Mouse (Mus musculus): ENCODE measurements around the gene Prl3a1. TPM values are rescaled to one million over a fixed set of nuclear protein-coding genes. Genes with fewer than 3 reads are reported as not detected.

Gene Prl3a1
- polyA plus RNA-seq (2015; fragmentation: Nextera tagmentation; extraction: Ambion mirVana) = not detected in 2 replicates

DNA sequence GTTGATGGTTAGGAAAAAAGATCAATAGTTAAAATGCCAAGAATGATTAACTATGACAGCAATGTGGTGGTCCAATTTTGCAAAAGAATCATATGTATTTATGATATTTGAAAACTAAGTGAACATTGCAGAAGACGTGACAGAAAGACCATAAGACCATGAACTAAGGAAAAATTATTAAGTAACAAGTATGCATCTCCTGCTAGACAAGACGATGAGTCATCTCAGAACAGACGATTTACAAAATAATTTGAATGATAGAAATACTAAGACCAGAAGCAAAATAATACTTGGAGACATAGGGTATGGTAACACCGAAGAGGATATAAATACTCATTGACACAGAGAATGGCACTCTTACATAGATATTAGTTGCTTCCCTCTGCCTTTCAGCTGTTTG lies at the start of gene Prl3a1:
Prl3a1 (plus strand) TSS at position 301 of the 400 bp plus-strand sequence.
- Histone ChIP-seq H3K27ac (no peak within 1 kb of the TSS), H3K36me3 (no peaks in the 10 kb centered on the region), H3K4me1 (replicated peaks) (no peaks in the 10 kb centered on the region), H3K9ac (no peak within 1 kb of the TSS), H3K4me2 (no peak within 1 kb of the TSS), H3K27me3 (no peaks in the 10 kb centered on the region), H3K9me3 (no peaks in the 10 kb centered on the region), H3K4me3 (no peak within 1 kb of the TSS)
- ATAC-seq (ENCODE audit: low FRiP score) = no peak
- WGBS = 95% methylated on average over 4 of the region's 4 CpGs

DNA sequence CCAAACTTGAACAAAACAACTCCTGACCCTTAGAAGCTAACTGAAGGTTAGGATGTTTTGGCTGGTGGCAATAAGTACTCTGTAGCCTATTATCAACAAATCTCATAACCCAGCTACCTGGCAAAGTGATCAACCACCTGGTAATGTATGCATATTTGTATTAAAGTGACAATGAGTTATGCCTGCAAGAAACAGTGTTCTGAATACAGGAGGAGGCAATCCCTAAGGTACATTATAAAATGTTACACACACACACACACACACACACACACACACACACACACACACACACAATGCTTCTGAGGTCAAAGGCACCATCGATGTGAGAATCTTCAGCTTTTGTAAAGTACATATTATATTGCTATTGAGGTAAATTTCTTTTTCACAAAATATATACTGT lies 17.7 kb upstream of the Prl3a1 start, which contains the start of gene Prl3b1:
Prl3b1 (plus strand) TSS at position 301 of the 400 bp plus-strand sequence.
- Histone ChIP-seq H3K27me3 (no peaks in the 10 kb centered on the region), H3K4me2 (no peak within 1 kb of the TSS), H3K9ac (no peak within 1 kb of the TSS), H3K36me3 (no peaks in the 10 kb centered on the region), H3K9me3 (no peaks in the 10 kb centered on the region), H3K4me1 (replicated peaks) (no peaks in the 10 kb centered on the region), H3K27ac (no peak within 1 kb of the TSS), H3K4me3 (no peak within 1 kb of the TSS)
- WGBS = 100% methylated on average over 1 of the region's 1 CpGs
- ATAC-seq (ENCODE audit: low FRiP score) = no peak

DNA sequence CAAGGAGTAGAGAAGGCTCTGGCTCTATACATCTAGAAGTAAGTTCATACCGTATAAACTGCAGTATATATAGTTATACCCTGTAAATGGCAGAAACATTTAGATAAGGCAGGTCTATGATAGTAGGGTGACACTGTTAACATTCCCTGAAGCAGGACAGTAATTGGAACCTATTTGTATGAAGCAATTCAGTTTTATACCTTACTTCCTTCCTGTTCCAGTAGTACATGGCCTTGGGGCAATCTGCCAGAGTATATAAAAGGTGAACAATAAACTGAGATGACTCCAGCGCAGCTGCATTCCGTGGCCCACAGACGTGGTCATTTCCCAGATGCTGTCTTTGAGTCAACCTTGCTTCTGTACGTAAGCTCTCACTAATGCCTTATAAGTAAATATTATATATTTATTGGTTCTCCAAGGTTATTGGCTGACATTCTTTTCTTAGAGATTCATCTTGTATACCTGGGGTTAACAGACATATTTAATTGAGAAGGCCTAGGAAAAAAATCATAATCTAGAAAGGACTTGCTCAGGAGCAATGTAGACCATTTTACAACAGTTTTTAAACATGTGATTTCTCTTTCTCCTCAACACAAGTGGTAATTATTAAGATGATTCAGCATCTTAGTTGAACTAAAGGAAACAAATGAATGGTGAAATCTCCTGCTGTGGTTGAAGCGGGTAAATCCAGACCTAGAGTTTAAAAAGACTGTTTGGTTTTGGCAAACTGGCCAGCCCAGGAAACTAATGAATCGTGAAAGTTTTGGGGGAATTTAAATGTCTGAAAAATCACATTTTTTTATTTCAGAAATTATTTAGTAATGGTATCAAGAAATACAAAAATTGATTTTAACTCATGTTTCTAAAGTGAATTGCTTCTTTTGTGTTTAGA lies 53.3 kb downstream of the Prl3a1 start, which contains the start of gene Prl6a1:
Prl6a1 (plus strand) TSS at position 294 of the 892 bp plus-strand sequence.
- Histone ChIP-seq H3K4me3 (no peak within 1 kb of the TSS), H3K27me3 (no peaks in the 10 kb centered on the region), H3K9ac (no peak within 1 kb of the TSS), H3K36me3 (no peaks in the 10 kb centered on the region), H3K4me2 (no peak within 1 kb of the TSS), H3K9me3 (no peaks in the 10 kb centered on the region), H3K4me1 (replicated peaks) (no peaks in the 10 kb centered on the region), H3K27ac (no peak within 1 kb of the TSS)
- no peak for ATAC-seq (ENCODE audit: low FRiP score)
- 84% methylated on average over 7 of the region's 7 CpGs for WGBS

Other genes starting within 250 kb of the Prl3a1 start
- not detected in 2 replicates for gene Prl, start 201.9 kb upstream of the Prl3a1 start, polyA plus RNA-seq (2015; fragmentation: Nextera tagmentation; extraction: Ambion mirVana)
- gene Prl3d1, start 165.2 kb upstream of the Prl3a1 start, polyA plus RNA-seq (2015; fragmentation: Nextera tagmentation; extraction: Ambion mirVana) = not detected in 2 replicates
- gene Prl3d2, start 137.7 kb upstream of the Prl3a1 start, polyA plus RNA-seq (2015; fragmentation: Nextera tagmentation; extraction: Ambion mirVana) = not detected in 2 replicates
- gene Prl3d3, start 102.6 kb upstream of the Prl3a1 start, polyA plus RNA-seq (2015; fragmentation: Nextera tagmentation; extraction: Ambion mirVana) = not detected in 2 replicates
- gene Prl3c1, start 62.8 kb upstream of the Prl3a1 start, polyA plus RNA-seq (2015; fragmentation: Nextera tagmentation; extraction: Ambion mirVana) = not detected in 2 replicates
- gene Prl3b1, start 17.6 kb upstream of the Prl3a1 start, polyA plus RNA-seq (2015; fragmentation: Nextera tagmentation; extraction: Ambion mirVana) = not detected in 2 replicates
- gene Prl6a1, start 53.2 kb downstream of the Prl3a1 start, polyA plus RNA-seq (2015; fragmentation: Nextera tagmentation; extraction: Ambion mirVana) = not detected in 2 replicates
- gene Prl8a2, start 86.2 kb downstream of the Prl3a1 start, polyA plus RNA-seq (2015; fragmentation: Nextera tagmentation; extraction: Ambion mirVana) = not detected in 2 replicates
- not detected in 2 replicates for gene Prl2b1, start 131.4 kb downstream of the Prl3a1 start, polyA plus RNA-seq (2015; fragmentation: Nextera tagmentation; extraction: Ambion mirVana)
- not detected in 2 replicates for gene Prl8a6, start 179.3 kb downstream of the Prl3a1 start, polyA plus RNA-seq (2015; fragmentation: Nextera tagmentation; extraction: Ambion mirVana)

Data from hindbrain, embryonic 13.5 days (tissue).